Mouse (Mus musculus): ENCODE measurements around the gene Barhl2. TPM values are rescaled to one million over a fixed set of nuclear protein-coding genes. Genes with fewer than 3 reads are reported as not detected.

The Barhl2 gene
- polyA plus RNA-seq, 1 experiment from 2014 or later, result not detected

DNA sequence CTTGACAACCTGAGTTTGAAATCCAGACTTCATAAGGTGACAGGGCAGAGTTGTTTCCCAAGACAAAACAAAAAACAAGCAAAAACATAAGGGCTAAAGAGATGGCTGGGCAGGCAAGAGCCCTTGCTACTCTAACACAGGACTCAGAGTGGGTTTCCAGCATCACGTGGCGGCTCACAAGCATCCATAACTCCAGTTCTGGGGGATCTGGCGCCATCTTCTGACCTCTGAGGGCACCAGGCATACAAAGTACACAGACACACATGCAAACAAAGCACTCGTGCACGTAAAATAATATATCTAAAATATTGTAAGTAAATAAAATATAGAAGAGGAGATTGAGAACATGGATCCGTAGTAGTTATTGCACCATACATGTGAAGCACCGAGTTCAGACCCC is 31.9 kb downstream of the Barhl2 start:
- H3K9me3 ChIP-seq, result 0 out of 2 replicates have a peak, but pooled peaks cover 8% of the 10 kb centered on the region
- 0 out of 2 replicates have a peak, but pooled peaks cover 4% of the 10 kb centered on the region for H3K27me3 ChIP-seq
- H3K4me2 ChIP-seq (replicated peaks), result no peak overlapping the region
- H3K36me3 ChIP-seq, result no peaks in the 10 kb centered on the region
- 73% methylated on average over 7 of the region's 7 CpGs for WGBS
- H3K9ac ChIP-seq, result no peak overlapping the region
- no peak for ATAC-seq (ENCODE audit: low FRiP score, low read depth)
- H3K27ac ChIP-seq, result no peak overlapping the region
- H3K4me1 ChIP-seq, result no peaks in the 10 kb centered on the region
- H3K4me3 ChIP-seq, result no peak overlapping the region

DNA sequence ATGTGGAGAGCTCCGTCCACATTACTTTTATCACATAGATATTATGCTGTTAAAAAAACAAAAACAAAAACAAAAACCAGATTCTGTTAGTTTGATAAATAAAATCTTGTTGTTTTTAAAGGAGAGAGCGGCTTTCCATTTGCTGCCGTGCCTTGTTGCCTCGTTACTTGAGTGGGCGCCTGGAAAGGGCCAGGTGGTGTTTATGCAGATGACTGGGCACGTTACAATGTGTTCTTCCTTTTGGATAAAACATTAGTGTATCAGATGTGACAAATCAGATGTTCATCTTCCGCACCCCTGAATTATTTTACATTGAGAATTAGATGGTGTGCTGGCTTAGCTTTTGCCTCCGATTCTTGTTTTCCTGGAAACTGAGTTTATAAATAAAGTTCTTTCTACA is 37.1 kb downstream of the Barhl2 start:
- no peak overlapping the region for H3K4me2 ChIP-seq (replicated peaks)
- no peaks in the 10 kb centered on the region for H3K36me3 ChIP-seq
- 0 out of 2 replicates have a peak, but pooled peaks cover 5% of the 10 kb centered on the region for H3K9me3 ChIP-seq
- H3K27me3 ChIP-seq, result no peaks in the 10 kb centered on the region
- no peak overlapping the region for H3K27ac ChIP-seq
- no peak for ATAC-seq (ENCODE audit: low FRiP score, low read depth)
- H3K9ac ChIP-seq, result no peak overlapping the region
- H3K4me1 ChIP-seq, result no peaks in the 10 kb centered on the region
- no peak overlapping the region for H3K4me3 ChIP-seq
- WGBS, result 75% methylated on average over 8 of the region's 8 CpGs

DNA sequence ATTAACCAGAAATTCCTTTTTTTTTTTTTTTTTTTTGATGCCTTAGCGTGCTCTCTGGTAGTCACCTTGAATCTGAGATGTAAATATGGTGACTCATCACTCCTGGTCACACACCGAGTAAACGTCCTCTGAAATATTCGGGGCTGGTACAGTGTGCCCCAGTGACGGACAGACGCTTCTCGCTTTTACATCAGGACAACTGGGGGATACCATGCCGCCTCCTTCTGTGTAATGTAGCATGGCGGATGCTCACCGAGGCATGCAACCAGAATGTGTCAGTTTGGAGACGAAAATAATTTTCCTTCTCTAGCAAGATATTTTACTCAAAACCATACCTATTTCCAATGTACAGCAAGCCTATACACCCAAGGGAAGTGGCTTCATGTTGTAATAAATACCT is 37.6 kb downstream of the Barhl2 start:
- H3K27ac ChIP-seq, result no peak overlapping the region
- H3K27me3 ChIP-seq, result no peaks in the 10 kb centered on the region
- H3K9ac ChIP-seq, result no peak overlapping the region
- H3K4me3 ChIP-seq, result no peak overlapping the region
- no peaks in the 10 kb centered on the region for H3K4me1 ChIP-seq
- WGBS, result 93% methylated on average over 11 of the region's 11 CpGs
- H3K9me3 ChIP-seq, result 0 out of 2 replicates have a peak, but pooled peaks cover 4% of the 10 kb centered on the region
- no peak for ATAC-seq (ENCODE audit: low FRiP score, low read depth)
- H3K36me3 ChIP-seq, result no peaks in the 10 kb centered on the region
- H3K4me2 ChIP-seq (replicated peaks), result no peak overlapping the region

DNA sequence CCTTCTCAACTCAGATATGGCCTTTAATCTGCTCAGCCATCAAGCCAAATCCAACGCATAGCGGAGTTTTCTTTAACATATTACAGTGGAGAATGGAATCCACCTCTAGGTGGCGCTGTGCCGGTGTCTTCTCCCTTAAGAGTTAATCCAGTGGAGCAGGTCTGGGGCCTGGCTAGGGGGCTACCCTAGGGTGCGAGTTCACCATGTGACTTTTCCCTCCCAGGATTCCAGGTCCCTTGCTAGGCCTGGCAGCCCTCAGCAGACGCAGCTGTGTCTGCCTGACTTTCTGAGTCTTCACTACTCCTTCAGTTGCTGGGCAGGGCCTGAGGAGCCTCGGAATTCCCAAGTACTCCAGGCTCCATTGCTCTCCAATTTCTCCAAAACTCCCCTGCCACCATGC is 40.8 kb downstream of the Barhl2 start:
- H3K27ac ChIP-seq, result no peak overlapping the region
- H3K9me3 ChIP-seq, result no peaks in the 10 kb centered on the region
- no peak overlapping the region for H3K9ac ChIP-seq
- no peaks in the 10 kb centered on the region for H3K36me3 ChIP-seq
- H3K4me2 ChIP-seq (replicated peaks), result no peak overlapping the region
- no peak overlapping the region for H3K4me3 ChIP-seq
- ATAC-seq (ENCODE audit: low FRiP score, low read depth), result no peak
- H3K4me1 ChIP-seq, result no peaks in the 10 kb centered on the region
- WGBS, result 26% methylated on average over 7 of the region's 7 CpGs
- no peaks in the 10 kb centered on the region for H3K27me3 ChIP-seq

DNA sequence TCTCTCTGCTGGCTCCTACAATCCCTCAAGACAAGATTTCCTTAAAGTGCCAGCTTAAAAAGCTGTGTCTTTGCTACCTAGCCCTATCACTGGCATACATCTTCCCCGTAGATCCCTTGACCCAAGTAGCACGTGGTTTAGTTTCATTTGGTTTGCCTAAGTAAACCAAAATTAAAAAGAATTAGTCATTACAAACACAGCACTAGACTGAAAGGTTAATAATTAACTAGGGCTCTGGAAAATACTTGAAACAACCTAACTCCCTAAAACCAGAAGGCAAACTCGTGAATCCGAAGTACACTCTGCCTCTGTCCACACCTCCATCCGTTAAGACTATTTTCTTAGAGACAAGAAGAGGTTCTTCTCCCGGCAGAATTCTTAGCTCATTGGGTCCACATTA is 41.4 kb downstream of the Barhl2 start:
- no peaks in the 10 kb centered on the region for H3K9me3 ChIP-seq
- 77% methylated on average over 6 of the region's 6 CpGs for WGBS
- no peak overlapping the region for H3K9ac ChIP-seq
- ATAC-seq (ENCODE audit: low FRiP score, low read depth), result no peak
- H3K36me3 ChIP-seq, result no peaks in the 10 kb centered on the region
- H3K4me3 ChIP-seq, result no peak overlapping the region
- no peak overlapping the region for H3K4me2 ChIP-seq (replicated peaks)
- no peaks in the 10 kb centered on the region for H3K27me3 ChIP-seq
- no peak overlapping the region for H3K27ac ChIP-seq
- H3K4me1 ChIP-seq, result no peaks in the 10 kb centered on the region

DNA sequence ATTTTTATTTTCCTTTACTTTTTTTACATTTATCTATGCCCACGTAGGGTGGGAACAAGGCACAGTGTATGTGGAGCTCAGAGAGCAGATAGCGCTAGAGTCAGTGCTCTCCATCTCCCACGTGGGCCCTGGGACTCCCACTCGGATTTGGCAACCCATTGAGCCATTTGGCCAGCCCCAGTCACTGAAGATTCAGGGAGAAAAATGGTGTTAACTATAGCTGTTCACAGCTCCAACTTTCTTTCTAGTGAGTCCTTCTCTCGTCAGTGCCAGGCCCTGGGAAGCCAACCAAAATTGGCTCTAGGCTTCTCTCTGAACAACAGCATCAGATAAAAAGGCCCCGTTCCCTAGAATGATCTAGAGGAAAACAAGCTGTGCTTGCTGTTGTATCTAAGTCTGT is 42.2 kb downstream of the Barhl2 start:
- 76% methylated on average over 6 of the region's 6 CpGs for WGBS

DNA sequence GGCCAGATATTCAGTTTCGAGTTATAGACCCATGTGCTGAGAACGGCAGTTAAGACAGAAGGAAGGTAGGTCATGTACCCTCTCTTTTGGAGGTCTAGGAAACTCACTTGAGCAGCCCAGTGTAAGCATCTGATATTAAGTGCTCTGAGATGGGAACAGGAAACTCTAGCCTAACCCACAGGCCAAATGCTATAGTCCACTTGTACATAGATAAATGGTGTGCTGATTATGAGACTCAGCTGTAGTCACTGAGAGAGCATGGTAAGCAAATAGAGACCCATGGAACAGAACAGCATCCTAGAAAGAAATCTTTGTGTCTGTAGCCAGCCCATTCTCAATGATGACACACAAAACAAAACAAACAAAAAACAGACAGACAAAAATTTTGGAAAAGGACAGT is 55.2 kb downstream of the Barhl2 start:
- no peaks in the 10 kb centered on the region for H3K9me3 ChIP-seq
- ATAC-seq (ENCODE audit: low FRiP score, low read depth), result no peak
- H3K4me1 ChIP-seq, result no peaks in the 10 kb centered on the region
- no peaks in the 10 kb centered on the region for H3K36me3 ChIP-seq
- 0 out of 2 replicates have a peak, but pooled peaks cover 4% of the 10 kb centered on the region for H3K27me3 ChIP-seq
- H3K4me3 ChIP-seq, result no peak overlapping the region
- H3K4me2 ChIP-seq (replicated peaks), result no peak overlapping the region
- H3K9ac ChIP-seq, result no peak overlapping the region
- H3K27ac ChIP-seq, result no peak overlapping the region
- WGBS, result 81% methylated on average over 2 of the region's 2 CpGs

More for the DNA sequence above, 42.2 kb downstream of the Barhl2 start:
- no peak for ATAC-seq (ENCODE audit: low FRiP score, low read depth)
- no peaks in the 10 kb centered on the region for H3K36me3 ChIP-seq
- H3K27me3 ChIP-seq, result no peaks in the 10 kb centered on the region
- H3K4me1 ChIP-seq, result no peaks in the 10 kb centered on the region
- no peak overlapping the region for H3K9ac ChIP-seq
- H3K4me2 ChIP-seq (replicated peaks), result no peak overlapping the region
- H3K4me3 ChIP-seq, result no peak overlapping the region
- no peak overlapping the region for H3K27ac ChIP-seq
- H3K9me3 ChIP-seq, result no peaks in the 10 kb centered on the region

Other genes starting within 250 kb of the Barhl2 start
- gene Gm17304, start 150.9 kb upstream of the Barhl2 start, polyA plus RNA-seq (2015; fragmentation: Nextera tagmentation; extraction: Ambion mirVana), result not detected in 2 replicates
- 80.6 and 84.7 TPM in 2 replicates for gene Zfp644, start 239.1 kb upstream of the Barhl2 start, polyA plus RNA-seq (2015; fragmentation: Nextera tagmentation; extraction: Ambion mirVana)

Data from limb, embryonic 13.5 days (tissue).